Mouse (Mus musculus) embryonic facial prominence, embryonic 10.5 days (tissue): ENCODE measurements at regions not wholly inside any gene's neighbourhood (a gene's known extent, or its start where the extent isn't known, plus 50 kb on each side); places are given as distances from the start of the nearest gene placed in this dataset.

Experiments used
- DNase-seq: peaks from one replicate; pipeline ENCODE4 v3.0.0-alpha.2; 2017; ENCODE audit warnings: low spot score
- H3K27ac ChIP-seq: fragments of 300-500 bp; sonication (generic); replicated peaks from 2 replicates; pipeline ENCODE4 v1.5.1; 2016; ENCODE audit warnings: mild to moderate bottlenecking
- H3K27me3 ChIP-seq: fragments of 300-500 bp; sonication (generic); replicated peaks from 2 replicates; pipeline ENCODE4 v1.6.1; 2016; ENCODE audit warnings: low read depth, mild to moderate bottlenecking; ENCODE audit not compliant: poor library complexity, severe bottlenecking
- H3K36me3 ChIP-seq: fragments of 300-500 bp; sonication (generic); replicated peaks from 2 replicates; pipeline ENCODE4 v1.6.1; 2016; ENCODE audit warnings: mild to moderate bottlenecking, moderate library complexity
- H3K4me1 ChIP-seq: fragments of 300-500 bp; sonication (generic); 2 replicates; pipeline ENCODE4 v1.6.1; 2016
- H3K4me3 ChIP-seq: fragments of 300-500 bp; sonication (generic); 2 replicates; pipeline ENCODE4 v1.5.1; 2016; ENCODE audit warnings: mild to moderate bottlenecking, moderate library complexity
- H3K9me3 ChIP-seq: fragments of 300-500 bp; sonication (generic); 2 replicates; pipeline ENCODE4 v1.6.1; 2016; ENCODE audit warnings: mild to moderate bottlenecking
- WGBS: fragments of 180-500 bp; shearing (Covaris S2); methylation state at CpG from one replicate; pipeline ENCODE4 v1.1.7; 2016; 5-methylcytosine and 5-hydroxymethylcytosine counted together

DNA sequence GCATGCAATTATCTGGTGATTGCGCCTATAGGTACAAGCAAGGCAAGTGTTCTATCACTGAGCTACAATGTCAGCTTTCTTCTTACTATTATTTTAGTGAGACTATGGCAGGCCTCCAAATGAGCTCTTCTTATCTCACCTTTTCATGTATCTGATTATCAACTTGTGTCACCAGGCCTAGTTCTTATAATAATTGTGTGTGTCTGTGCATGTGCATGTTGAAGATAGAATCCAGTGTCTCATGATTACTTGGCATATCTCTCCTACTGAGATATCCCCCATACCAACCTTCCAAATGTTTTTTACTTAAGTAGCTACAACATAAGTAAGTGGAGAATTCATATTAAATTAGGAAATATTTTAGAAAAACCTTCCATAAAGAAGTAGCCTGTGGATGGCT lies 266.2 kb upstream of the Xrcc4 start:
- DNase-seq, result no peak
- Histone ChIP-seq H3K36me3 (no peaks in the 10 kb centered on the region), H3K4me3 (no peak overlapping the region), H3K27ac (no peak overlapping the region), H3K9me3 (no peaks in the 10 kb centered on the region), H3K27me3 (no peaks in the 10 kb centered on the region), H3K4me1 (peaks cover 9% of the 10 kb centered on the region; the same call in 1 of the 2 replicates)
- 93% methylated on average over 1 of the region's 1 CpGs for WGBS

DNA sequence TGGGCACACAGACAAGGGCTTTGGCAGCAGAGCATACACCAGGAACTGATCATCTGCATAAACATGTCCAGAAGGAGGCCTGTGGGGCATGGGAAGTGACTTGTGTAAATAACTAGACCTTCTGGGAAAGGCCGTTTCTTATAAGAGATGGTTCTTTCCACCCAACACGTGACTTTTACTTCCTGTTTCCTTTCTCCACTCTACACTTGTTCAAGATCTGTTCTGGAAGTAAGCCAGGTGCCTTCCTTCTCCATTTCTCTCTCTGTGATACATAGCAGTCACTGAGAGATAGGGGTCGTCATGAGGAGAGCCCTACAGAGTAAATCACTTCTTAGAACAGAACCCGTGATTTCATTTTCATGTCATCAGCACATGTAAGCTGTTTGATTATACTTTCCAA lies 253.4 kb upstream of the Xrcc4 start:
- Histone ChIP-seq H3K4me3 (no peak overlapping the region), H3K36me3 (no peaks in the 10 kb centered on the region), H3K4me1 (no peaks in the 10 kb centered on the region), H3K9me3 (no peaks in the 10 kb centered on the region), H3K27ac (no peak overlapping the region), H3K27me3 (no peaks in the 10 kb centered on the region)
- 76% methylated on average over 4 of the region's 4 CpGs for WGBS
- DNase-seq, result no peak

GRCm38 (mm10) chr13:90341597-90342212 lies 252.3 kb upstream of the Xrcc4 start:
- 77% methylated on average over 8 of the region's 8 CpGs for WGBS
- H3K27me3 ChIP-seq, result no peaks in the 10 kb centered on the region

DNA sequence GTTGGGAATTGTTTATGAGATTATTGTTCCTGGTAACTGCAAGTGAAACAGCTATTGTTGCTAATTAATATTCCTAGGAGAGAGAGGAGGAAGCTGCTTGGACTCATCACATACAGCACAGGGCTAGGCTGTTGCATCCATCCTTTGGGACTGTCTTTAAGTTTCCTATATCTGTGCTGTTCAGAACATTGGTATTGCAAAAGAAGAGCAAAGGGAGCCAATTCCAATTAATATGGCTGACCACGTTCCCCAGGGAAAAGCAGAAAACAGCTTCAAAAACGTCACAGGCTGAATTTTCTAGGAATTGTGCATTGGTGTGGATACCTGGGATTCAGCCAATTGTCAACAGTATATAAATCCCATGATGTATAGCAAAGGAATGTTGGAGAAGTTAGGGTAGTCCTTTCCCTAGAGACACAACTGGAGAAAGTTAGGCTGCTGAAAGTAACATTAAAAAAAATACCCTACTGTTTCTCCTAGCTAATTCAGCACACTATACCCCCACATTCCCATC lies 251.3 kb upstream of the Xrcc4 start:
- H3K4me1 ChIP-seq, result peaks cover 3% of the 10 kb centered on the region
- H3K9me3 ChIP-seq, result no peaks in the 10 kb centered on the region
- no peak overlapping the region for H3K27ac ChIP-seq
- H3K27me3 ChIP-seq, result no peaks in the 10 kb centered on the region
- no peak overlapping the region for H3K4me3 ChIP-seq
- no peaks in the 10 kb centered on the region for H3K36me3 ChIP-seq
- no peak for DNase-seq
- 70% methylated on average over 2 of the region's 2 CpGs for WGBS

More at GRCm38 (mm10) chr13:90341597-90342212, 252.3 kb upstream of the Xrcc4 start:
- no peak overlapping the region for H3K27ac ChIP-seq
- no peak for DNase-seq
- H3K4me3 ChIP-seq, result no peak overlapping the region
- no peaks in the 10 kb centered on the region for H3K4me1 ChIP-seq
- H3K9me3 ChIP-seq, result no peaks in the 10 kb centered on the region
- H3K36me3 ChIP-seq, result no peaks in the 10 kb centered on the region

- H3K9me3 ChIP-seq, result no peaks in the 10 kb centered on the region
- no peak overlapping the region for H3K4me3 ChIP-seq
- no peak overlapping the region for H3K27ac ChIP-seq
- H3K4me1 ChIP-seq, result peaks cover 11% of the 10 kb centered on the region
- DNase-seq, result no peak
- no peaks in the 10 kb centered on the region for H3K36me3 ChIP-seq
- 82% methylated on average over 1 of the region's 1 CpGs for WGBS
- H3K27me3 ChIP-seq, result no peaks in the 10 kb centered on the region
Measured at GRCm38 (mm10) chr13:90337591-90337990, 248.2 kb upstream of the Xrcc4 start.

DNA sequence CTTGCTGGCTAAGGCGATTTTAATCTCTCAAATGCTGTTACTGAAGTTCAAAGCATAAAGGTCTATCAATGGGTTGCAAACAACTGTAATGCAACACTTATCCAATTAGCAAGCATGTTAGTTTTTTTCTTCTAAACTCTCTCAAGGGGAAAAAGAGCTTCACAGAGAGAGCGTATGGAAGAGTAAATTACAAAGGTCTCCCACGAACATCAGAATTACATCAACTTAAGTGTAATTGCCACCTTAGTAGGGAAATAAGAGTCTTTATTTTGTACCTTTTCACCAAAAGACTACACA lies 246.3 kb upstream of the Xrcc4 start:
- H3K27me3 ChIP-seq, result no peaks in the 10 kb centered on the region
- H3K9me3 ChIP-seq, result no peaks in the 10 kb centered on the region
- peaks cover 11% of the 10 kb centered on the region for H3K4me1 ChIP-seq
- no peak overlapping the region for H3K4me3 ChIP-seq
- WGBS, result 41% methylated on average over 3 of the region's 3 CpGs
- H3K27ac ChIP-seq, result no peak overlapping the region
- H3K36me3 ChIP-seq, result no peaks in the 10 kb centered on the region
- no peak for DNase-seq

DNA sequence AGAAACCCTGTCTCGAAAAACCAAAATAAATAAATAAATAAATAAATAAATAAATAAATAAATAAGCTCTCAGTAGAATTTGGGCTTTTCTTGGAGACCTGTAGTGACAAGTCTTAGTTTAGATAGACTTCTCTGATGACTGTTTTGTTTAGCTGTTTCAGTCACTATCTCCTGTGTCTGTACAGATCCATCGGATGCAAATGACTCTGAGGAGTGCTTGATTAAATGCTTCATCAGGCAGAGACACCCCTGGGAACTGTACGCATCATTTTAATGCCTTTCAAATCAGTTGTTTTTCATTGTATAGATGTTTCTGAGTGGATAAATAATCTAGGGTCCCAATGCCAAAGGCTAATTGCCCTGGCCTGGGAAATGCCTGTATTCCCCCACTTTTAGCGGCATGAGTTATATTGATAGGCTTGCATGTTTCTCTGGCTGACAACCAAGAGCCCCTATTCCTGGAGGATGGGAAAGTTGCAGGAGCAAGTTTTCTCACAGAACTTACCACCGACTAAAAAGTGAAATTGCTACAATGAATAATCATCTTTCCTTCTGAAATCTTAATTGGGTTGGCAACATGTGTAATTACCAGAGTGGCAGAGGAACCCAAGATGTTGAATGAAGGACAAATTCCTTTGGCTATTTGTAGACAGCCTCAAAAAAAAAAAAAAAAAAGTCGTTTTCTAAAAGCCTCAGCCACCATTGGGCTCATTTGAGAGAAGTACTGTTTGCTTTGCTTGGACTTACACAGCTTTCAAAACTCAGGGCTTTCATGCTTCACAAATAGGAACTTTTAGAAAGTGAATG lies 245.7 kb upstream of the Xrcc4 start:
- WGBS, result 65% methylated on average over 6 of the region's 6 CpGs

DNA sequence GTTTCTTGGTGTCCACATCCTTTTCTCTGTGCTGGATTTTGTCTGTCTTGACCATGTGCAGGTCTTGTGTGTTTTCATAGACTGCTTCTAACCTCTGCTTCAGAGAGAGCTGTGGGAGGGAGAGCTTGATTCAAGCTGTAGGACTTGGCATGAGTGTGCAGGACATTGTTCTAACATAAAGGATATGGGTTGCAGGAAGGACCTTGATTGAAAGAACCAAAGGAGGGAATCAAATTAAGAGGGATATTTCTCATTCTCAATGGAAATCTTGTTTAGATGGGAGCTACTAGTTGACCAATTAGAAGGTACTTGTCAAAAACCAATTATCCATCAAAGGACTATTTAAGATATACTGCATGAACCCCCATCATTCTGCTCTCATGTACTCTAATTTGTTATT lies 244.9 kb upstream of the Xrcc4 start:
- Histone ChIP-seq H3K27ac (no peak overlapping the region), H3K4me3 (no peak overlapping the region), H3K36me3 (no peaks in the 10 kb centered on the region), H3K27me3 (no peaks in the 10 kb centered on the region), H3K9me3 (no peaks in the 10 kb centered on the region), H3K4me1 (peaks cover 11% of the 10 kb centered on the region)
- DNase-seq, result no peak

More for the DNA sequence above, 245.7 kb upstream of the Xrcc4 start:
- H3K27me3 ChIP-seq, result no peaks in the 10 kb centered on the region
- no peaks in the 10 kb centered on the region for H3K36me3 ChIP-seq
- H3K4me1 ChIP-seq, result peaks cover 11% of the 10 kb centered on the region
- no peaks in the 10 kb centered on the region for H3K9me3 ChIP-seq
- no peak for DNase-seq
- H3K27ac ChIP-seq, result no peak overlapping the region
- no peak overlapping the region for H3K4me3 ChIP-seq

GRCm38 (mm10) chr13:90325226-90325625 lies 235.8 kb upstream of the Xrcc4 start:
- H3K27ac ChIP-seq, result no peak overlapping the region
- H3K4me3 ChIP-seq, result no peak overlapping the region
- no peak for DNase-seq
- no peaks in the 10 kb centered on the region for H3K36me3 ChIP-seq
- no peaks in the 10 kb centered on the region for H3K4me1 ChIP-seq
- H3K9me3 ChIP-seq, result no peaks in the 10 kb centered on the region
- 81% methylated on average over 3 of the region's 3 CpGs for WGBS
- no peaks in the 10 kb centered on the region for H3K27me3 ChIP-seq

DNA sequence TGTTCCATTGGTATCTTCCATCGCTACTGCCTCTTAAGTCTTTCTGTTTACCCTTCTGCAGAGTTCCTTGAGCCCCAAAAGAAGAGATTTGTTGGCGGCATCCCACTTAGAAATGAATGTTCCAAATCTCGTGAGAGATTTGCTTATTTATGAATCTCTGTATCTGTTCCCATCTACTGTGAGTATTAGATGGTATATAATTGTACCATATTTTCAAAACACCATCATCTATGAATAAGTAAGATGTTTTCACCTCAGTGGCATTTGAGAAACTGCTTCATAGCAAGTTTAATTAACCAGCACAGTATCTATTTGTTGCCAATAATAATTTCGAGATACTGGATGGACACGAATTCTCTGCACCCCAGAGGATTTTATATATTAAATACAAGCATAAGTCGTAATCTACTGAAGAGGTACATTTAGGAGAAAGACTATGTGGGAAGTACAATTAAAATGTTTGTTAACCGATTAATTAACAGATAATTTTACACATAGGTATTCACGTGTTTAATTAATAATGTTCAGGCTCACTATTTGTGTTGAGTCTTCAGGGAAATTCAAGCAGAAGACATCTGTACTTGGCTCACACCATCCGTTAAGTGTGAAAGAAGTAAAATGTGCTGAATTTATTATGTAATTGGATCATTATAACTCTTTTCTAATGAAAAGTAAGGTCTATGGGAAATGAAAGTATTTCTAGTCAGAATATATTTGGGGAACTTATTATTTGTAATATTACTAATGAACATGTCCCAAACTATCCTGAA lies 224.0 kb upstream of the Xrcc4 start:
- no peaks in the 10 kb centered on the region for H3K27me3 ChIP-seq

GRCm38 (mm10) chr13:90310482-90310881 lies 221.1 kb upstream of the Xrcc4 start:
- DNase-seq, result no peak
- no peaks in the 10 kb centered on the region for H3K36me3 ChIP-seq
- no peaks in the 10 kb centered on the region for H3K4me1 ChIP-seq
- no peaks in the 10 kb centered on the region for H3K27me3 ChIP-seq
- H3K4me3 ChIP-seq, result no peak overlapping the region
- H3K9me3 ChIP-seq, result no peaks in the 10 kb centered on the region
- no peak overlapping the region for H3K27ac ChIP-seq

More for the DNA sequence above, 224.0 kb upstream of the Xrcc4 start:
- H3K27ac ChIP-seq, result no peak overlapping the region
- no peaks in the 10 kb centered on the region for H3K9me3 ChIP-seq
- H3K4me3 ChIP-seq, result no peak overlapping the region
- H3K36me3 ChIP-seq, result no peaks in the 10 kb centered on the region
- no peaks in the 10 kb centered on the region for H3K4me1 ChIP-seq
- DNase-seq, result no peak
- 92% methylated on average over 9 of the region's 9 CpGs for WGBS

GRCm38 (mm10) chr13:90300481-90300880 lies 211.1 kb upstream of the Xrcc4 start:
- Histone ChIP-seq H3K27ac (no peak overlapping the region), H3K36me3 (no peaks in the 10 kb centered on the region), H3K9me3 (no peaks in the 10 kb centered on the region), H3K27me3 (no peaks in the 10 kb centered on the region), H3K4me1 (no peaks in the 10 kb centered on the region), H3K4me3 (no peak overlapping the region)
- WGBS, result 91% methylated on average over 3 of the region's 3 CpGs
- no peak for DNase-seq

DNA sequence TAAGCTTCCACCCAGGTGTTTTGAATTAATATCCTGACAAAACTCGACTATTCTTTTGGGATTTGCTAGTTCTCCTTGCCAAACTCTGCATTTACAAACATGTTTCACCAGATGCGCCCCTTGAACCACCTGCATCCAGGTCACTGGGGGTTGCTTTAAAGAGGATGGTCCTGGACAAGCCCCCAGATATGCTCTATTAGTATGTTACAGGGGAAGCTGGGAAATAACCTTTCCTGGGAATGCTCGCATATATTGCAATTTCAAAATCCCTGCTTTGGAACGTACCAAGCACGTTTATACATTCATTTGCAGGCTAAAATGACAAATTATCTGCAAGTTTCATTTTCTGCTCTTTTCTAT lies 205.2 kb upstream of the Xrcc4 start:
- H3K36me3 ChIP-seq, result no peaks in the 10 kb centered on the region
- WGBS, result 61% methylated on average over 5 of the region's 5 CpGs
- H3K27me3 ChIP-seq, result no peaks in the 10 kb centered on the region
- no peak overlapping the region for H3K27ac ChIP-seq
- H3K9me3 ChIP-seq, result no peaks in the 10 kb centered on the region
- no peak for DNase-seq
- H3K4me3 ChIP-seq, result no peak overlapping the region
- H3K4me1 ChIP-seq, result peaks cover 21% of the 10 kb centered on the region
